Mouse (Mus musculus) ES-E14 (cell line): ENCODE results near the gene Cacng2. TPM values are rescaled to one million over a fixed set of nuclear protein-coding genes. Genes with fewer than 3 reads are reported as not detected.

Source experiments
- DNase-seq: peaks from one replicate; pipeline ENCODE4 v3.0.0-alpha.2; 2013; ENCODE audit warnings: low read depth, low spot score
- H3K27ac ChIP-seq: 2 replicates; pipeline ENCODE4 v1.5.1; 2012; ENCODE audit warnings: low read depth, mild to moderate bottlenecking, low read length, moderate library complexity, mixed read lengths; ENCODE audit not compliant: poor library complexity, insufficient read depth, severe bottlenecking
- H3K36me3 ChIP-seq: 2 replicates; pipeline ENCODE4 v1.6.1; 2012; ENCODE audit warnings: mild to moderate bottlenecking, low read length, moderate library complexity, mixed read lengths; ENCODE audit not compliant: control insufficient read depth, poor library complexity, insufficient read depth, severe bottlenecking
- H3K4me1 ChIP-seq, 2 experiments: fragments of 150-350 bp in 1 of 2; sonication (generic) in 1 of 2; 2 replicates each; pipeline ENCODE4 v1.6.1; 2012; ENCODE audit warnings: low read length in 2 of 2, mild to moderate bottlenecking in 1 of 2, mixed read lengths in 1 of 2; ENCODE audit not compliant: control insufficient read depth in 2 of 2, insufficient read depth in 2 of 2, poor library complexity in 1 of 2
- H3K4me3 ChIP-seq, 2 experiments: fragments of 150-350 bp in 1 of 2; sonication (generic) in 1 of 2; 2 replicates each; pipeline ENCODE4 v1.5.1; 2012; ENCODE audit warnings: low read length in 2 of 2, low read depth in 1 of 2, mild to moderate bottlenecking in 1 of 2, mixed read lengths in 1 of 2; ENCODE audit not compliant: insufficient read depth in 1 of 2, poor library complexity in 1 of 2, severe bottlenecking in 1 of 2
- H3K9ac ChIP-seq: 2 replicates; pipeline ENCODE4 v1.6.1; 2012; ENCODE audit warnings: low read depth, mild to moderate bottlenecking, low read length, mixed read lengths; ENCODE audit not compliant: poor library complexity, insufficient read depth, severe bottlenecking
- H3K9me3 ChIP-seq: fragments of 150-350 bp; sonication (generic); 2 replicates; pipeline ENCODE4 v1.6.1; 2012; ENCODE audit warnings: low read depth, mild to moderate bottlenecking, low read length; ENCODE audit not compliant: control insufficient read depth, insufficient read depth
- CHD2 ChIP-seq: IDR thresholded peaks from 2 replicates; pipeline ENCODE4 v1.6.1; 2014; ENCODE audit warnings: mild to moderate bottlenecking, low read depth, low read length, inconsistent platforms
- HCFC1 ChIP-seq: IDR thresholded peaks from 2 replicates; pipeline ENCODE4 v1.6.1; 2012; ENCODE audit warnings: low read length, inconsistent platforms, borderline replicate concordance; ENCODE audit not compliant: insufficient read depth
- MAFK ChIP-seq: IDR thresholded peaks from 2 replicates; pipeline ENCODE4 v1.6.1; 2014; ENCODE audit warnings: mild to moderate bottlenecking, low read depth, low read length, inconsistent platforms; ENCODE audit not compliant: insufficient read depth
- ZC3H11A ChIP-seq: IDR thresholded peaks from 2 replicates; pipeline ENCODE4 v1.6.1; 2012; ENCODE audit warnings: low read depth, mild to moderate bottlenecking, inconsistent platforms, low read length, borderline replicate concordance
- ZNF384 ChIP-seq: IDR thresholded peaks from 2 replicates; pipeline ENCODE4 v1.6.1; 2012; ENCODE audit warnings: low read depth, low read length, inconsistent platforms
- in situ Hi-C, 2 experiments: fragments of 600-800 bp; cut with MboI; formaldehyde crosslinking; loops; one replicate each; pipeline ENCODE4 v1.15.1; 2025; ENCODE audit warnings: low sequenced_read_pairs in 2 of 2, inconsistent platforms in 1 of 2; ENCODE audit not compliant: unreplicated experiment in 2 of 2
- total RNA-seq: library from RNA; depleted of rRNA; stranded (reverse); fragments of 300-350 nt; gene quantifications from 2 replicates; pipeline ENCODE4 v1.2.3, GENCODE M21; 2012

The Cacng2 gene
- total RNA-seq, 1 experiment = not detected

- TF ChIP-seq ZNF384 = no peak
- TF ChIP-seq MAFK = no peak
- no peak for TF ChIP-seq ZC3H11A
- no peak for TF ChIP-seq CHD2
- TF ChIP-seq HCFC1 = no peak
- Histone ChIP-seq H3K36me3 (peaks cover 70% of the 10 kb centered on the region), H3K4me3 (no peak overlapping the region), H3K27ac (no peak overlapping the region), H3K9ac (no peak overlapping the region), H3K9me3 (no peaks in the 10 kb centered on the region), H3K4me1 (peaks cover 0 to 5% of the 10 kb centered on the region in 2 experiments; a peak in 1 of 4 replicates)
- in situ Hi-C loops = no loop called here
- no peak for DNase-seq
Observed at GRCm38 (mm10) chr15:77960693-77961092, 159.1 kb downstream of the Cacng2 start.

- peaks cover 49% of the 10 kb centered on the region for H3K36me3 ChIP-seq
- H3K27ac ChIP-seq = no peak overlapping the region
Observed at GRCm38 (mm10) chr15:77958071-77958470, 161.8 kb downstream of the Cacng2 start.

GRCm38 (mm10) chr15:77957625-77958024, 162.2 kb downstream of the Cacng2 start:
- in situ Hi-C loops = no loop called here
- Histone ChIP-seq H3K4me3 (no peak overlapping the region), H3K27ac (no peak overlapping the region), H3K4me1 (peaks cover 0 to 10% of the 10 kb centered on the region in 2 experiments; a peak in 2 of 4 replicates), H3K36me3 (peaks cover 46% of the 10 kb centered on the region), H3K9ac (no peak overlapping the region), H3K9me3 (no peaks in the 10 kb centered on the region)
- DNase-seq = no peak
- no peak for TF ChIP-seq ZC3H11A
- no peak for TF ChIP-seq ZNF384
- TF ChIP-seq HCFC1 = no peak
- TF ChIP-seq CHD2 = no peak
- TF ChIP-seq MAFK = no peak

More at GRCm38 (mm10) chr15:77958071-77958470, 161.8 kb downstream of the Cacng2 start:
- TF ChIP-seq ZC3H11A (no peak), HCFC1 (no peak), CHD2 (no peak), ZNF384 (no peak), MAFK (no peak)
- DNase-seq = no peak
- peaks cover 0 to 10% of the 10 kb centered on the region in 2 experiments; a peak in 2 of 4 replicates for H3K4me1 ChIP-seq
- in situ Hi-C loops = no loop called here
- no peaks in the 10 kb centered on the region for H3K9me3 ChIP-seq
- no peak overlapping the region for H3K4me3 ChIP-seq
- H3K9ac ChIP-seq = no peak overlapping the region

- H3K4me1 ChIP-seq = peaks cover 0 to 10% of the 10 kb centered on the region in 2 experiments; a peak in 2 of 4 replicates
- H3K27ac ChIP-seq = no peak within 1 kb of the TSS; the same call in 1 of the 2 replicates
- H3K9me3 ChIP-seq = no peaks in the 10 kb centered on the region
- in situ Hi-C loops = no loop called here
- H3K36me3 ChIP-seq = peaks cover 41% of the 10 kb centered on the region
- H3K9ac ChIP-seq = peak within 1 kb of the TSS; percentile 71
- H3K4me3 ChIP-seq = peak within 1 kb of the TSS; percentile 67 to 77
- peak; percentile 65 for DNase-seq
- TF ChIP-seq HCFC1 = 0 out of 2 replicates have a peak, but pooled peaks have one; percentile 15
- no peak for TF ChIP-seq ZC3H11A
- TF ChIP-seq MAFK = 0 out of 2 replicates have a peak, but pooled peaks have one; percentile 11
- no peak for TF ChIP-seq ZNF384
Observed at GRCm38 (mm10) chr15:77956404-77956901, 163.4 kb downstream of the Cacng2 start, which contains the start of gene Foxred2. TSS of gene Foxred2 (minus strand) at chr15:77956722.
